Mouse (Mus musculus) intestine, embryonic 16.5 days (tissue): ENCODE data around the gene Socs2. TPM values are rescaled to one million over a fixed set of nuclear protein-coding genes. Genes with fewer than 3 reads are reported as not detected.
"Not testable (repeated sequence)": the region's sequence is repeated elsewhere in the genome, so short reads cannot be mapped to it uniquely, and the experiment has no call there.

ENCODE experiments used
- ATAC-seq: fragments of 200-750 bp; cut with Nextera tagmentation; 2 replicates; pipeline ENCODE4 v1.8.0; 2017; ENCODE audit warnings: moderate TSS enrichment, moderate library complexity
- H3K27ac ChIP-seq: fragments of 300-500 bp; sonication (generic); 2 replicates; pipeline ENCODE4 v1.5.1; 2014; ENCODE audit warnings: mild to moderate bottlenecking, low read length
- H3K27me3 ChIP-seq: fragments of 300-500 bp; sonication (generic); replicated peaks from 2 replicates; pipeline ENCODE4 v1.6.1; 2014; ENCODE audit warnings: low read length, control low read depth, mixed read lengths; ENCODE audit not compliant: control insufficient read depth, insufficient read depth
- H3K36me3 ChIP-seq: fragments of 300-500 bp; sonication (generic); 2 replicates; pipeline ENCODE4 v1.6.1; 2014; ENCODE audit warnings: low read length, control low read depth; ENCODE audit not compliant: control insufficient read depth, insufficient read depth
- H3K4me1 ChIP-seq: fragments of 300-500 bp; sonication (generic); 2 replicates; pipeline ENCODE4 v1.6.1; 2014; ENCODE audit warnings: low read length, control low read depth, mixed read lengths; ENCODE audit not compliant: control insufficient read depth, insufficient read depth
- H3K4me2 ChIP-seq: fragments of 300-500 bp; sonication (generic); 2 replicates; pipeline ENCODE4 v1.6.1; 2014; ENCODE audit warnings: low read depth, low read length, control low read depth
- H3K4me3 ChIP-seq: fragments of 300-500 bp; sonication (generic); 2 replicates; pipeline ENCODE4 v1.5.1; 2014; ENCODE audit warnings: mild to moderate bottlenecking, low read length
- H3K9ac ChIP-seq: fragments of 300-500 bp; sonication (generic); 2 replicates; pipeline ENCODE4 v1.6.1; 2014; ENCODE audit warnings: low read depth, low read length
- H3K9me3 ChIP-seq: fragments of 300-500 bp; sonication (generic); 2 replicates; pipeline ENCODE4 v1.6.1; 2016; ENCODE audit warnings: low read length, control low read depth; ENCODE audit not compliant: control insufficient read depth
- WGBS: fragments of 180-500 bp; shearing (Covaris S2); extraction: QIAGEN DNeasy Blood & Tissue Kit; methylation state at CpG from one replicate; pipeline ENCODE4 v1.1.7; 2014; 5-methylcytosine and 5-hydroxymethylcytosine counted together
- polyA plus RNA-seq: library from polyadenylated mRNA; unstranded; fragments of >200 nt; fragmentation: Nextera tagmentation; extraction: Ambion mirVana; gene quantifications from 2 replicates; pipeline ENCODE4 v1.2.1, GENCODE M21; 2015

Gene Socs2
- polyA plus RNA-seq, 1 experiment from 2014 or later, result 77.5 TPM

- Histone ChIP-seq H3K4me3 (peak overlapping the region; percentile 31), H3K4me2 (peak overlapping the region; percentile 61), H3K9ac (peak overlapping the region; percentile 43; the same call in 1 of the 2 replicates), H3K9me3 (no peaks in the 10 kb centered on the region), H3K36me3 (no peaks in the 10 kb centered on the region), H3K27ac (no peak overlapping the region), H3K4me1 (peaks cover 5% of the 10 kb centered on the region; the same call in 1 of the 2 replicates), H3K27me3 (no peaks in the 10 kb centered on the region)
- peak; percentile 78 for ATAC-seq
- WGBS, result 4% methylated on average over 18 of the region's 18 CpGs
Observed at GRCm38 (mm10) chr10:95398489-95398888, 18.5 kb downstream of the Socs2 start.

GRCm38 (mm10) chr10:95397191-95397835 lies 19.7 kb downstream of the Socs2 start:
- Histone ChIP-seq H3K4me3 (no peak overlapping the region), H3K4me1 (peaks cover 5% of the 10 kb centered on the region; the same call in 1 of the 2 replicates), H3K9me3 (no peaks in the 10 kb centered on the region), H3K9ac (no peak overlapping the region), H3K36me3 (no peaks in the 10 kb centered on the region), H3K27me3 (no peaks in the 10 kb centered on the region), H3K4me2 (no peak overlapping the region), H3K27ac (no peak overlapping the region)
- no peak for ATAC-seq
- 73% methylated on average over 7 of the region's 7 CpGs for WGBS

GRCm38 (mm10) chr10:95396356-95396755 lies 20.6 kb downstream of the Socs2 start:
- H3K27me3 ChIP-seq, result no peaks in the 10 kb centered on the region
- 72% methylated on average over 8 of the region's 8 CpGs for WGBS

GRCm38 (mm10) chr10:95394819-95395812 lies 21.9 kb downstream of the Socs2 start:
- Histone ChIP-seq H3K27me3 (no peaks in the 10 kb centered on the region), H3K9ac (peak overlapping the region; percentile 45; the same call in 1 of the 2 replicates), H3K27ac (no peak overlapping the region), H3K36me3 (no peaks in the 10 kb centered on the region), H3K4me2 (peak overlapping the region; percentile 57), H3K9me3 (no peaks in the 10 kb centered on the region), H3K4me3 (peak overlapping the region; percentile 30), H3K4me1 (peaks cover 5% of the 10 kb centered on the region; the same call in 1 of the 2 replicates)
- ATAC-seq, result no peak
- WGBS, result 25% methylated on average over 25 of the region's 25 CpGs

More at GRCm38 (mm10) chr10:95396356-95396755, 20.6 kb downstream of the Socs2 start:
- H3K4me2 ChIP-seq, result no peak overlapping the region
- H3K27ac ChIP-seq, result no peak overlapping the region
- no peak for ATAC-seq
- H3K4me3 ChIP-seq, result no peak overlapping the region
- no peak overlapping the region for H3K9ac ChIP-seq
- no peaks in the 10 kb centered on the region for H3K36me3 ChIP-seq
- peaks cover 5% of the 10 kb centered on the region; the same call in 1 of the 2 replicates for H3K4me1 ChIP-seq
- no peaks in the 10 kb centered on the region for H3K9me3 ChIP-seq

GRCm38 (mm10) chr10:95392073-95392472 lies 24.9 kb downstream of the Socs2 start:
- Histone ChIP-seq H3K4me3 (no peak overlapping the region), H3K4me2 (no peak overlapping the region), H3K4me1 (no peaks in the 10 kb centered on the region), H3K27ac (no peak overlapping the region), H3K9ac (no peak overlapping the region), H3K36me3 (no peaks in the 10 kb centered on the region), H3K9me3 (no peaks in the 10 kb centered on the region), H3K27me3 (no peaks in the 10 kb centered on the region)
- 61% methylated on average over 8 of the region's 8 CpGs for WGBS
- no peak for ATAC-seq

- no peaks in the 10 kb centered on the region for H3K27me3 ChIP-seq
- no peak for ATAC-seq
- no peaks in the 10 kb centered on the region for H3K4me1 ChIP-seq
- H3K36me3 ChIP-seq, result no peaks in the 10 kb centered on the region
- no peak overlapping the region for H3K4me2 ChIP-seq
- H3K9ac ChIP-seq, result no peak overlapping the region
- 92% methylated on average over 9 of the region's 9 CpGs for WGBS
- H3K27ac ChIP-seq, result no peak overlapping the region
- no peak overlapping the region for H3K4me3 ChIP-seq
- no peaks in the 10 kb centered on the region for H3K9me3 ChIP-seq
Observed at GRCm38 (mm10) chr10:95390871-95391270, 26.1 kb downstream of the Socs2 start.

- H3K36me3 ChIP-seq, H3K9ac ChIP-seq, H3K27me3 ChIP-seq, H3K9me3 ChIP-seq, H3K4me2 ChIP-seq, H3K4me3 ChIP-seq, H3K27ac ChIP-seq, ATAC-seq, H3K4me1 ChIP-seq: not testable (repeated sequence)
- WGBS, result 93% methylated on average over 5 of the region's 5 CpGs
Observed at GRCm38 (mm10) chr10:95389805-95390204, 27.2 kb downstream of the Socs2 start.

GRCm38 (mm10) chr10:95388821-95389477 lies 28.0 kb downstream of the Socs2 start:
- H3K36me3 ChIP-seq, result no peaks in the 10 kb centered on the region
- no peak overlapping the region for H3K9ac ChIP-seq
- H3K27ac ChIP-seq, result peak overlapping the region; percentile 21; the same call in 1 of the 2 replicates
- H3K9me3 ChIP-seq, result no peaks in the 10 kb centered on the region
- H3K4me3 ChIP-seq, result no peak overlapping the region
- H3K4me2 ChIP-seq, result no peak overlapping the region
- peak; percentile 58; the same call in 1 of the 2 replicates for ATAC-seq
- no peaks in the 10 kb centered on the region for H3K27me3 ChIP-seq
- H3K4me1 ChIP-seq, result no peaks in the 10 kb centered on the region
- 64% methylated on average over 23 of the region's 23 CpGs for WGBS

- WGBS, result 94% methylated on average over 6 of the region's 6 CpGs
- Histone ChIP-seq H3K27ac (no peak overlapping the region), H3K36me3 (no peaks in the 10 kb centered on the region)
Observed at GRCm38 (mm10) chr10:95386527-95386926, 30.5 kb downstream of the Socs2 start.

More at GRCm38 (mm10) chr10:95386527-95386926, 30.5 kb downstream of the Socs2 start:
- Histone ChIP-seq H3K9ac (no peak overlapping the region), H3K4me3 (no peak overlapping the region), H3K9me3 (no peaks in the 10 kb centered on the region), H3K4me1 (no peaks in the 10 kb centered on the region), H3K27me3 (no peaks in the 10 kb centered on the region), H3K4me2 (no peak overlapping the region)
- no peak for ATAC-seq
